Mouse (Mus musculus): ENCODE results near the gene Wdr31.

- no peak for TF ChIP-seq CTCF (conservative IDR thresholded peaks at IDR 0.05; ENCODE audit: insufficient read depth, insufficient read length, low read depth, low read length)
- no peak for TF ChIP-seq POLR2A (IDR thresholded peaks at IDR 0.05; ENCODE audit: low read depth, low read length)
Measured at GRCm38 (mm10) chr4:62470598-62471051, at the start of gene Wdr31.
